Mouse (Mus musculus): ENCODE measurements at regions not wholly inside any gene's neighbourhood (a gene's known extent, or its start where the extent isn't known, plus 50 kb on each side); places are given as distances from the start of the nearest gene placed in this dataset.

GRCm38 (mm10) chr1:63977956-63978355 lies 144.1 kb downstream of the Klf7 start:
- DNase-seq (ENCODE audit: low spot score): no peak

- no peak for DNase-seq (ENCODE audit: low spot score)
Observed at GRCm38 (mm10) chr1:63977302-63977888, 144.7 kb downstream of the Klf7 start.

GRCm38 (mm10) chr1:63976862-63977261 lies 145.2 kb downstream of the Klf7 start:
- DNase-seq (ENCODE audit: low spot score): no peak

- no peak for DNase-seq (ENCODE audit: low spot score)
Observed at GRCm38 (mm10) chr1:63967849-63968248, 154.2 kb downstream of the Klf7 start.

GRCm38 (mm10) chr1:63965446-63965845 lies 156.6 kb downstream of the Klf7 start:
- DNase-seq (ENCODE audit: low spot score): no peak

GRCm38 (mm10) chr1:63964519-63964918 lies 157.6 kb downstream of the Klf7 start:
- no peak for DNase-seq (ENCODE audit: low spot score)

GRCm38 (mm10) chr1:63955701-63956355 lies 166.3 kb downstream of the Klf7 start:
- no peak for DNase-seq (ENCODE audit: low spot score)

- no peak for DNase-seq (ENCODE audit: low spot score)
Observed at GRCm38 (mm10) chr1:63954876-63955513, 167.1 kb downstream of the Klf7 start.

GRCm38 (mm10) chr1:63954172-63954571 lies 167.9 kb downstream of the Klf7 start:
- no peak for DNase-seq (ENCODE audit: low spot score)

GRCm38 (mm10) chr1:63953229-63953883 lies 168.7 kb downstream of the Klf7 start:
- DNase-seq (ENCODE audit: low spot score): peak; percentile 31

GRCm38 (mm10) chr1:63951663-63952062 lies 170.4 kb downstream of the Klf7 start:
- no peak for DNase-seq (ENCODE audit: low spot score)

- DNase-seq (ENCODE audit: low spot score): no peak
Observed at GRCm38 (mm10) chr1:63947278-63947677, 174.8 kb downstream of the Klf7 start.

- DNase-seq (ENCODE audit: low spot score): no peak
Observed at GRCm38 (mm10) chr1:63946834-63947233, 175.2 kb downstream of the Klf7 start.

GRCm38 (mm10) chr1:63944786-63945185 lies 175.7 kb upstream of the 4933402D24Rik start:
- DNase-seq (ENCODE audit: low spot score): no peak

- no peak for DNase-seq (ENCODE audit: low spot score)
Observed at GRCm38 (mm10) chr1:63938416-63938815, 169.3 kb upstream of the 4933402D24Rik start.

GRCm38 (mm10) chr1:63937480-63937879 lies 168.4 kb upstream of the 4933402D24Rik start:
- no peak for DNase-seq (ENCODE audit: low spot score)

GRCm38 (mm10) chr1:63934570-63935280 lies 165.7 kb upstream of the 4933402D24Rik start:
- DNase-seq (ENCODE audit: low spot score): no peak

- no peak for DNase-seq (ENCODE audit: low spot score)
Observed at GRCm38 (mm10) chr1:63932484-63932883, 163.4 kb upstream of the 4933402D24Rik start.

GRCm38 (mm10) chr1:63929362-63930125 lies 160.5 kb upstream of the 4933402D24Rik start:
- DNase-seq (ENCODE audit: low spot score): no peak

GRCm38 (mm10) chr1:63928850-63929249 lies 159.8 kb upstream of the 4933402D24Rik start:
- no peak for DNase-seq (ENCODE audit: low spot score)

- no peak for DNase-seq (ENCODE audit: low spot score)
Observed at GRCm38 (mm10) chr1:63928361-63928760, 159.3 kb upstream of the 4933402D24Rik start.

All from yolk sac, embryonic 10.5 days (tissue).